8 mouse cellular contexts compared by ENCODE assay signal in the genomic region with DNA sequence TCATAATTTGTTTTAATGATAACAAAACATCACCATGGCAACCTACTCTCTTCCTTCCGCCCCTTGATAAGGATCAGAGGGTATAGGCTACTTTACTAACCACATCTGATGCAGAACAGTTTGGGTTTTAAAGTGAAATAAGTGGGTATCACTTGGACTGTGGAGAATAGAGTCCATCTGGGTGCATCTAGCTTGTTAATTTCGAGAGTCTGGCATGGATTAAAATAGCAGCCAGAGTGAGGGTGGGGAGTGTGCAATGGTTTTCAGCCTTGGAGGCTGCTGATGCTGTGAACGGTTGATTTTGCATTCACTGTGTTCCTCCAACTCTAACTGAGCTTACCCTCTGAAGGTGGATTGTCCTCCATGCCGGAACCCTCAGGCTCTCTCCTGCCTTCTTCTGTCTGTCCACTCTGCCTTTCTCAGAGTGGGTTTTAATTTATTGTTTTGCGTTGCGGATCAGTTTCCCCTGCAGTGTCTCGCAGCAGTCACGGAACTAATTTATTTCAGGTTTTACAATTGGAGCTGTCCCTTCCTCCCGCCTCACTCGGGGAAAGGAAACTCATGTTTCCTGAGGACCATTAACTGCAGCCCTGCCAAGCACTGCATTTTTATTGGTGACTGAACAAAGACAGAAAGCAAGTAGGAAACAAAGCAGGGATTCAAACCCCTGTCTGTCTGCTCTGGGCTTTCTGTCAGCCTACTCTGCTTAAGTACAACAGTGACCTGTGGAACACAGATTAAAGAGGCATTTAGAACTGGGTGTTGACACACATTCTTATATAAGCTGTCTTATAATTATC. TPM values are rescaled to one million over a fixed set of nuclear protein-coding genes. Genes with fewer than 3 reads are reported as not detected.
DNase-seq lines count a peak whose midpoint lies in the region; ATAC-seq and TF ChIP-seq lines count a peak whose summit lies in the region.

No protein-coding gene starts in this region.

- peaks cover 81% of the 10 kb centered on the region for H3K4me1 ChIP-seq in heart, embryonic 12.5 days (replicated peaks)
- peaks cover 40% of the 10 kb centered on the region for H3K4me1 ChIP-seq in embryonic fibroblast, embryonic 13.5 days (ENCODE audit: control insufficient read depth, insufficient read depth, low read length)
- H3K4me1 ChIP-seq in neural tube, embryonic 15.5 days, result peaks cover 62% of the 10 kb centered on the region

- peak overlapping the region; percentile 33 for H3K4me2 ChIP-seq in heart, embryonic 12.5 days
- peak overlapping the region; percentile 47 for H3K4me2 ChIP-seq in neural tube, embryonic 15.5 days

- no peaks in the 10 kb centered on the region; the same call in 1 of the 2 replicates for H3K36me3 ChIP-seq in heart, embryonic 12.5 days
- no peaks in the 10 kb centered on the region for H3K36me3 ChIP-seq in neural tube, embryonic 15.5 days

- WGBS in heart, embryonic 12.5 days, result 51% methylated on average over 10 of the region's 10 CpGs
- WGBS in neural tube, embryonic 15.5 days, result 8% methylated on average over 10 of the region's 10 CpGs

- no peaks in the 10 kb centered on the region for H3K27me3 ChIP-seq in heart, embryonic 12.5 days (replicated peaks)
- H3K27me3 ChIP-seq in neural tube, embryonic 15.5 days (replicated peaks), result no peaks in the 10 kb centered on the region

- no peaks in the 10 kb centered on the region; the same call in 1 of the 2 replicates for H3K9me3 ChIP-seq in heart, embryonic 12.5 days (replicated peaks)
- no peaks in the 10 kb centered on the region for H3K9me3 ChIP-seq in neural tube, embryonic 15.5 days (replicated peaks)

- TF ChIP-seq CTCF in embryonic fibroblast, embryonic 13.5 days (IDR thresholded peaks at IDR 0.05; ENCODE audit: borderline replicate concordance, insufficient read depth, low read length), result no peak

- no peak for ATAC-seq in heart, embryonic 12.5 days (ENCODE audit: insufficient number of reproducible peaks, low FRiP score)
- ATAC-seq in neural tube, embryonic 15.5 days (ENCODE audit: low FRiP score), result peak; percentile 62

- H3K4me3 ChIP-seq in heart, embryonic 12.5 days, result no peak overlapping the region
- H3K4me3 ChIP-seq in embryonic fibroblast, embryonic 13.5 days (ENCODE audit: insufficient read depth, low read length), result no peak overlapping the region
- H3K4me3 ChIP-seq in neural tube, embryonic 15.5 days (replicated peaks), result peak overlapping the region; percentile 14

- 0 out of 2 replicates have a peak overlapping the region, but pooled peaks have one; percentile 22 for H3K9ac ChIP-seq in heart, embryonic 12.5 days
- H3K9ac ChIP-seq in neural tube, embryonic 15.5 days (replicated peaks), result no peak overlapping the region; the same call in 1 of the 2 replicates

- peak overlapping the region; percentile 51; the same call in 1 of the 2 replicates for H3K27ac ChIP-seq in heart, embryonic 12.5 days (ENCODE audit: poor library complexity, severe bottlenecking)
- peak overlapping the region; percentile 98 for H3K27ac ChIP-seq in embryonic fibroblast, embryonic 13.5 days (ENCODE audit: insufficient read depth, low read length)
- peak overlapping the region; percentile 68 for H3K27ac ChIP-seq in neural tube, embryonic 15.5 days (replicated peaks)

- TF ChIP-seq POLR2A in embryonic fibroblast, embryonic 13.5 days (IDR thresholded peaks at IDR 0.05; ENCODE audit: low read depth, low read length), result no peak

- DNase-seq in heart, postnatal 4 days, result no peak
- peak; percentile 16 for DNase-seq in A20 (ENCODE audit: low read depth, low spot score)
- DNase-seq in kidney, postnatal 10 days, result peak; percentile 55
- no peak for DNase-seq in spleen, adult 12 weeks (ENCODE audit: low spot score)
- DNase-seq in adrenal gland, postnatal 4 days (ENCODE audit: low spot score in 2 of 2), result no peak

RNA-seq across cellular contexts. Expression of a gene that starts 40.4 kb away (rescaled TPM):
- 115 and 123 TPM in 2 replicates for polyA plus RNA-seq in heart, embryonic 12.5 days (2016; fragmentation: Nextera tagmentation; extraction: Ambion mirVana)
- total RNA-seq in heart, postnatal 4 days (2021), result 100 to 1,000 TPM; 120 to 130 TPM
- 406 and 428 TPM in 2 replicates for polyA plus RNA-seq in embryonic fibroblast, embryonic 13.5 days (2011; ENCODE audit: insufficient read length, low read depth, missing spikeins)
- polyA plus RNA-seq in neural tube, embryonic 15.5 days (2015; fragmentation: Nextera tagmentation; extraction: Ambion mirVana), result 134 and 140 TPM in 2 replicates
- 100 to 1,000 TPM; 114 to 144 TPM for total RNA-seq in adrenal gland, postnatal 4 days (2021)

Comparison
In these comparisons a context has a peak if more than half of its experiments do, and no peak if none do; other contexts are left out.
1. DNase-seq: peak in A20 (single experiment) and kidney, postnatal 10 days (single experiment); none in heart, postnatal 4 days (single experiment), spleen, adult 12 weeks (single experiment) and adrenal gland, postnatal 4 days (0 of 2).
2. Peak in every context shown above with its lines, with median percentiles within 50 percentile points of each other: H3K27ac ChIP-seq.